Mouse (Mus musculus) heart, embryonic 10.5 days (tissue): ENCODE measurements around the gene 1600014C23Rik. TPM values are rescaled to one million over a fixed set of nuclear protein-coding genes. Genes with fewer than 3 reads are reported as not detected.

Experiments
- DNase-seq: peaks from one replicate; pipeline ENCODE4 v3.0.0-alpha.2; 2017; ENCODE audit warnings: low spot score
- H3K27ac ChIP-seq: fragments of 300-500 bp; sonication (generic); 2 replicates; pipeline ENCODE4 v1.5.1; 2016; ENCODE audit warnings: mild to moderate bottlenecking
- H3K27me3 ChIP-seq: fragments of 300-500 bp; sonication (generic); 2 replicates; pipeline ENCODE4 v1.6.1; 2016; ENCODE audit warnings: mild to moderate bottlenecking; ENCODE audit not compliant: poor library complexity, insufficient read depth, severe bottlenecking
- H3K36me3 ChIP-seq: fragments of 300-500 bp; sonication (generic); 2 replicates; pipeline ENCODE4 v1.6.1; 2016; ENCODE audit warnings: mild to moderate bottlenecking, moderate library complexity
- H3K4me1 ChIP-seq: fragments of 300-500 bp; sonication (generic); 2 replicates; pipeline ENCODE4 v1.6.1; 2016; ENCODE audit warnings: mild to moderate bottlenecking
- H3K4me3 ChIP-seq: fragments of 300-500 bp; sonication (generic); 2 replicates; pipeline ENCODE4 v1.5.1; 2016; ENCODE audit warnings: mild to moderate bottlenecking, moderate library complexity
- H3K9me3 ChIP-seq: fragments of 300-500 bp; sonication (generic); 2 replicates; pipeline ENCODE4 v1.6.1; 2016; ENCODE audit warnings: mild to moderate bottlenecking, moderate library complexity
- WGBS: fragments of 180-500 bp; shearing (Covaris S2); methylation state at CpG from one replicate; pipeline ENCODE4 v1.1.7; 2016; 5-methylcytosine and 5-hydroxymethylcytosine counted together
- polyA plus RNA-seq: library from polyadenylated mRNA; unstranded; fragments of >200 nt; fragmentation: Nextera tagmentation; extraction: Ambion mirVana; gene quantifications from 2 replicates; pipeline ENCODE4 v1.2.1, GENCODE M21; 2016

1600014C23Rik gene
- polyA plus RNA-seq, 1 experiment from 2014 or later, result not detected

DNA sequence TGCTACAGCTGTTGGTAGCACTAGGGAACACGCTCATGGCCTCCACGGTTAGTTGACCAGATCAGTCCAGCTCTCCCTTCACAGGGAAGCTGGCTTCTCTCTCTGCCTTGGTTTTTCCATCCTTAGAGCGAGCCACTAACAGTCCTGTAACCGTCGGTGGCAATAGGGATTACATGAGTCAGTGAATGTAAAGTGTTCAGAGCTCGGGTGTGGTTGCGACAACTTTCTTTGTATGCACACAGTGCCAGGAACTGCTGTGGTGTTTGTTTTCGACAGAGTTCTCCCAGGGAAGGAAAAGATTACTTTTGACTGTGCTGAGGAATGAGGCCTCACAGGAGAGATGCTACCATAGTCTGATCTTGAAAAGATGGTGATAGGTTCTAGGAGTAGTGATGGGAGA lies 29.5 kb upstream of the 1600014C23Rik start:
- Histone ChIP-seq H3K9me3 (no peaks in the 10 kb centered on the region), H3K4me1 (peaks cover 28% of the 10 kb centered on the region), H3K27me3 (peaks cover 16% of the 10 kb centered on the region), H3K4me3 (no peak overlapping the region), H3K36me3 (no peaks in the 10 kb centered on the region), H3K27ac (no peak overlapping the region)
- WGBS, result 82% methylated on average over 8 of the region's 8 CpGs
- DNase-seq, result no peak

- Histone ChIP-seq H3K9me3 (no peaks in the 10 kb centered on the region), H3K27me3 (peaks cover 16% of the 10 kb centered on the region), H3K27ac (no peak overlapping the region), H3K4me3 (no peak overlapping the region), H3K36me3 (no peaks in the 10 kb centered on the region), H3K4me1 (peaks cover 16% of the 10 kb centered on the region)
- 76% methylated on average over 3 of the region's 3 CpGs for WGBS
- DNase-seq, result no peak
Measured at GRCm38 (mm10) chr17:45761902-45762301, 28.3 kb upstream of the 1600014C23Rik start.

DNA sequence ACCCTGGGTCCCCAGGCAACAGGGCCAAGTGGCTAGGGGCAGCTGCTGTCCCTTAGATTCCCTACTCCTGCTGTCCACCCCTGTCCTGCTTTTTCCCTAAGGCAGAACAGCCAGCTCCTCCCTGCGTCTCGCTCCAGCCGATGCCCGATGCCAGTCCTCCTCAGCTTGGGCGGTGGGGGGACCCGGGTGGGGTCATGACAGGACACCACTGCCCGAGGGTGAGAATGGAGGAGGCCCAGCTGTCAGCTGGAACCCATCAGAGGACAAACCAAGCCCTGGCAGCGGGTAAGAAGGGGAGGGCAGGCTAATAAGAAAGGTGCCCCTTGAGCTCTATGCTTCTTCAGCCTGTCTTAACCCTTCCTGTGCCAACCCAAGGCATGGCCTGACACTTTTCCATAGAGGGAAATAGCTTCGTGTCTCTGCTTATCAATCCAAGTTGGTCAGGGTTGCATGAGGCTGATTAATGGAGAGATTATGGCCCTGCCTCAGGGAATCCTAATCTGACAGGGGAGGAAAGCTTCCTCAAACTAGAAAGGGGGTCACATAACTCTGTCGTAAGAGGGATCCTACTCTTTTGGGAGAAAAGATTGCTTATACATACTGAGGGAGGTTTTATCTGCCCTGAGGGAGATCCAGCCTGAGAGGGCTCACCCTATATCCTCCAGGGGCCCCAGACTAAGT lies 27.5 kb upstream of the 1600014C23Rik start:
- H3K4me1 ChIP-seq, result peaks cover 8% of the 10 kb centered on the region
- H3K27ac ChIP-seq, result no peak overlapping the region
- no peaks in the 10 kb centered on the region for H3K9me3 ChIP-seq

DNA sequence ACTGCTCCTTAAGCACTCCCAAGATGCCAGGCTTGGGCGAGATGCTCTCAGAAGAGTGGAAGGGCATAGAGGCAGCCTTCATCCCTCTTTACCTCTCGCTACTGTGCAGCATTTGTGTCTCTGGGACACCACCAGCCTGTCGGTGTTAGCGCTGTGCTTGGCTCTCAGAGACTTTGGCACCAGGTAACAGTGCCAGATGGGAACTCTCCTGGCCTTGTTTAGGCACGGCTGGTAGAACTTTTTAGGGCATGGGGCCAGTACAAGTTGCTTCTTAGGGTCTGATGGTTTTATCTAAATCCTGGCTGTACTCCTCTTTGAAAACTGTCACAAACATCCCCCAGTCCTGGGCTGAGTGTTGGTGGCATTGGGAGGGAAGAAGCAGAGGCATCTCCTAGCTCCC lies 26.1 kb upstream of the 1600014C23Rik start:
- Histone ChIP-seq H3K27ac (no peak overlapping the region), H3K36me3 (no peaks in the 10 kb centered on the region), H3K4me3 (no peak overlapping the region), H3K9me3 (no peaks in the 10 kb centered on the region), H3K27me3 (peaks cover 21% of the 10 kb centered on the region), H3K4me1 (peaks cover 3% of the 10 kb centered on the region; the same call in 1 of the 2 replicates)
- no peak for DNase-seq
- WGBS, result 87% methylated on average over 5 of the region's 5 CpGs

More for the DNA sequence above, 27.5 kb upstream of the 1600014C23Rik start:
- 68% methylated on average over 10 of the region's 10 CpGs for WGBS
- Histone ChIP-seq H3K36me3 (no peaks in the 10 kb centered on the region), H3K27me3 (peaks cover 22% of the 10 kb centered on the region), H3K4me3 (no peak overlapping the region)
- DNase-seq, result no peak

DNA sequence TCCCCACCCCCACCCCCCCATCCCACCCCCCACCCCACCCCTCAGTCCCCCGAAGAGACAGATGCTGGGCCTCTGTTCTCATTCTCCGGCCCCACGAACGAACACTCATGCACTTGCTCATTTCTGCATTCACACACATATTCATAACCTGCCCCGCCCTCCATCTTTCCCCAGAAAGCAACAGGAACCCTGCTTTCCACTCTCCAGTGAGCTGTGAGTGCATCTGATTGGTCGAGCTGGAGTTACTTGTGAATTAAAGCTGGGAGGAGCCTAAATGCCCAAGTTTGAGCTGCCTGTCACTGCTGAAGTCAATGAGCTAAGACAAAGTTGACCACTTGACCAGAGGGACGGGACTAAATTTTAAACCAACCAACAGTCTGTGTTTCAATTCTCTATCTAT lies 25.2 kb upstream of the 1600014C23Rik start:
- no peak for DNase-seq
- Histone ChIP-seq H3K36me3 (no peaks in the 10 kb centered on the region), H3K4me3 (no peak overlapping the region), H3K27me3 (peaks cover 21% of the 10 kb centered on the region), H3K4me1 (peaks cover 3% of the 10 kb centered on the region; the same call in 1 of the 2 replicates), H3K9me3 (no peaks in the 10 kb centered on the region), H3K27ac (no peak overlapping the region)
- WGBS, result 73% methylated on average over 6 of the region's 7 CpGs

GRCm38 (mm10) chr17:45757932-45758331 lies 24.3 kb upstream of the 1600014C23Rik start:
- H3K36me3 ChIP-seq, result no peaks in the 10 kb centered on the region
- H3K27ac ChIP-seq, result no peak overlapping the region
- no peak overlapping the region for H3K4me3 ChIP-seq
- DNase-seq, result no peak
- H3K9me3 ChIP-seq, result no peaks in the 10 kb centered on the region
- H3K27me3 ChIP-seq, result peaks cover 21% of the 10 kb centered on the region
- WGBS, result 80% methylated on average over 8 of the region's 8 CpGs
- H3K4me1 ChIP-seq, result peaks cover 3% of the 10 kb centered on the region; the same call in 1 of the 2 replicates

- no peak overlapping the region for H3K27ac ChIP-seq
- H3K9me3 ChIP-seq, result no peaks in the 10 kb centered on the region
- peaks cover 21% of the 10 kb centered on the region for H3K27me3 ChIP-seq
- H3K4me3 ChIP-seq, result no peak overlapping the region
- no peak for DNase-seq
- 68% methylated on average over 5 of the region's 5 CpGs for WGBS
- peaks cover 3% of the 10 kb centered on the region; the same call in 1 of the 2 replicates for H3K4me1 ChIP-seq
- no peaks in the 10 kb centered on the region for H3K36me3 ChIP-seq
Measured at GRCm38 (mm10) chr17:45756831-45757230, 23.2 kb upstream of the 1600014C23Rik start.

- Histone ChIP-seq H3K4me1 (peaks cover 3% of the 10 kb centered on the region; the same call in 1 of the 2 replicates), H3K27ac (no peak overlapping the region)
- DNase-seq, result no peak
Measured at GRCm38 (mm10) chr17:45756391-45756790, 22.7 kb upstream of the 1600014C23Rik start.

GRCm38 (mm10) chr17:45754186-45754862 lies 20.7 kb upstream of the 1600014C23Rik start:
- no peak overlapping the region for H3K27ac ChIP-seq
- H3K36me3 ChIP-seq, result no peaks in the 10 kb centered on the region
- H3K27me3 ChIP-seq, result peaks cover 22% of the 10 kb centered on the region
- H3K4me1 ChIP-seq, result peaks cover under 1% of the 10 kb centered on the region; the same call in 1 of the 2 replicates
- no peak for DNase-seq
- no peaks in the 10 kb centered on the region for H3K9me3 ChIP-seq
- H3K4me3 ChIP-seq, result no peak overlapping the region
- WGBS, result 78% methylated on average over 13 of the region's 13 CpGs

More at GRCm38 (mm10) chr17:45756391-45756790, 22.7 kb upstream of the 1600014C23Rik start:
- no peaks in the 10 kb centered on the region for H3K36me3 ChIP-seq
- no peaks in the 10 kb centered on the region for H3K9me3 ChIP-seq
- H3K4me3 ChIP-seq, result no peak overlapping the region
- H3K27me3 ChIP-seq, result peaks cover 21% of the 10 kb centered on the region
- WGBS, result 70% methylated on average over 8 of the region's 8 CpGs

- Histone ChIP-seq H3K27ac (0 out of 2 replicates have a peak overlapping the region, but pooled peaks have one; percentile 14), H3K36me3 (no peaks in the 10 kb centered on the region), H3K27me3 (peaks cover 26% of the 10 kb centered on the region), H3K4me3 (no peak overlapping the region), H3K4me1 (peaks cover 14% of the 10 kb centered on the region), H3K9me3 (no peaks in the 10 kb centered on the region)
- no peak for DNase-seq
- WGBS, result 43% methylated on average over 11 of the region's 11 CpGs
Measured at GRCm38 (mm10) chr17:45752678-45753077, 19.0 kb upstream of the 1600014C23Rik start.

- Histone ChIP-seq H3K9me3 (no peaks in the 10 kb centered on the region), H3K27ac (no peak overlapping the region), H3K27me3 (peaks cover 29% of the 10 kb centered on the region), H3K4me3 (no peak overlapping the region), H3K4me1 (peaks cover 17% of the 10 kb centered on the region), H3K36me3 (no peaks in the 10 kb centered on the region)
- 69% methylated on average over 8 of the region's 8 CpGs for WGBS
- DNase-seq, result no peak
Measured at GRCm38 (mm10) chr17:45752053-45752452, 18.4 kb upstream of the 1600014C23Rik start.

- H3K4me1 ChIP-seq, result peaks cover 23% of the 10 kb centered on the region
Measured at GRCm38 (mm10) chr17:45751359-45751758, 17.7 kb upstream of the 1600014C23Rik start.

GRCm38 (mm10) chr17:45749100-45749499 lies 15.5 kb upstream of the 1600014C23Rik start:
- H3K27ac ChIP-seq, result peak overlapping the region; percentile 50
- H3K9me3 ChIP-seq, result no peaks in the 10 kb centered on the region
- H3K4me1 ChIP-seq, result peaks cover 27% of the 10 kb centered on the region
- WGBS, result 65% methylated on average over 6 of the region's 6 CpGs
- peaks cover 38% of the 10 kb centered on the region for H3K27me3 ChIP-seq
- H3K36me3 ChIP-seq, result no peaks in the 10 kb centered on the region
- DNase-seq, result no peak
- H3K4me3 ChIP-seq, result no peak overlapping the region

More at GRCm38 (mm10) chr17:45751359-45751758, 17.7 kb upstream of the 1600014C23Rik start:
- DNase-seq, result no peak
- no peaks in the 10 kb centered on the region for H3K36me3 ChIP-seq
- WGBS, result 92% methylated on average over 1 of the region's 1 CpGs
- H3K27ac ChIP-seq, result no peak overlapping the region
- H3K27me3 ChIP-seq, result peaks cover 32% of the 10 kb centered on the region
- no peaks in the 10 kb centered on the region for H3K9me3 ChIP-seq
- no peak overlapping the region for H3K4me3 ChIP-seq
